Mouse (Mus musculus) lung, postnatal 0 days (tissue): ENCODE data around the gene Msi2.

Experiments used
- CTCF ChIP-seq: IDR thresholded peaks from 2 replicates; pipeline ENCODE4 v1.5.1; 2016; ENCODE audit warnings: antibody characterized with exemption, mild to moderate bottlenecking
- EP300 ChIP-seq: IDR thresholded peaks from 2 replicates; pipeline ENCODE4 v1.6.1; 2016; ENCODE audit warnings: antibody characterized with exemption, mild to moderate bottlenecking, control low read depth

- TF ChIP-seq EP300, result no peak
- no peak for TF ChIP-seq CTCF
Measured at GRCm38 (mm10) chr11:88715299-88715698, 3.0 kb downstream of the Msi2 start.
